23 mouse cellular contexts compared by ENCODE assay signal in genomic region chr2:115920336-115920951, GRCm38 (mm10).
DNase-seq lines count a peak whose midpoint lies in the region; ATAC-seq lines count a peak whose summit lies in the region.
"Had no signal": no experiment of that assay in that cellular context is flagged by ENCODE, and none has a peak within 500 bp of the region (broad histone marks: within the 10 kb centered on the region; RNA-seq: fewer than 3 reads in every experiment).

No protein-coding gene starts in this region.

- no peaks in the 10 kb centered on the region for H3K27me3 ChIP-seq in hindbrain, embryonic 11.5 days (ENCODE audit: control insufficient read depth, insufficient read depth, low read length)
- H3K27me3 ChIP-seq in hindbrain, embryonic 10.5 days (ENCODE audit: insufficient read depth, poor library complexity, severe bottlenecking): no peaks in the 10 kb centered on the region
- H3K27me3 ChIP-seq in forebrain, embryonic 15.5 days: no peaks in the 10 kb centered on the region
- H3K27me3 ChIP-seq in hindbrain, embryonic 14.5 days (ENCODE audit: control insufficient read depth, insufficient read depth, low read length): no peaks in the 10 kb centered on the region
- H3K27me3 ChIP-seq in midbrain, embryonic 15.5 days (replicated peaks): no peaks in the 10 kb centered on the region
- H3K27me3 ChIP-seq: heart, embryonic 12.5 days; kidney, embryonic 15.5 days; liver, embryonic 12.5 days; neural tube, embryonic 12.5 days had no signal

- no peak for ATAC-seq in hindbrain, embryonic 11.5 days (ENCODE audit: low FRiP score)
- ATAC-seq in forebrain, embryonic 15.5 days (replicated peaks): no peak
- ATAC-seq in hindbrain, embryonic 14.5 days (ENCODE audit: low FRiP score): no peak
- ATAC-seq in midbrain, embryonic 15.5 days (replicated peaks): peak; percentile 60
- no peak for ATAC-seq in megakaryocyte, adult 5-6 weeks (ENCODE audit: poor library complexity, severe bottlenecking)
- ATAC-seq: activated CD4-positive, CD25-positive, alpha-beta regulatory T cell, adult 4 months; liver, embryonic 12.5 days had no signal

- 46% methylated on average over 5 of the region's 5 CpGs for WGBS in hindbrain, embryonic 11.5 days
- 77% methylated on average over 5 of the region's 5 CpGs for WGBS in hindbrain, embryonic 10.5 days
- 34% methylated on average over 5 of the region's 5 CpGs for WGBS in forebrain, embryonic 15.5 days
- WGBS in hindbrain, embryonic 14.5 days: 34% methylated on average over 5 of the region's 5 CpGs
- 33% methylated on average over 5 of the region's 5 CpGs for WGBS in midbrain, embryonic 15.5 days

- no peak for DNase-seq in hindbrain, embryonic 11.5 days (ENCODE audit: low spot score)
- DNase-seq in hindbrain, embryonic 10.5 days (ENCODE audit: low spot score): no peak
- DNase-seq in hindbrain, embryonic 14.5 days (ENCODE audit: low spot score): no peak
- no peak for DNase-seq in layer of hippocampus, adult 11-12 months (ENCODE audit: low spot score)
- DNase-seq: adrenal gland, adult 8-10 months; cerebellum, adult 8-10 months; gastrocnemius, postnatal 10 days; heart, postnatal 10 days; kidney, adult 11 months; kidney, postnatal 4 days; layer of hippocampus, adult 9-11 months; lung, adult 18-20 months; lung, postnatal 10 days; spleen, adult 18-20 months had no signal

- no peaks in the 10 kb centered on the region for H3K36me3 ChIP-seq in hindbrain, embryonic 11.5 days (ENCODE audit: control insufficient read depth, insufficient read depth, low read length)
- H3K36me3 ChIP-seq in hindbrain, embryonic 10.5 days: peaks cover 30% of the 10 kb centered on the region
- H3K36me3 ChIP-seq in forebrain, embryonic 15.5 days: peaks cover 7% of the 10 kb centered on the region
- H3K36me3 ChIP-seq in hindbrain, embryonic 14.5 days (replicated peaks; ENCODE audit: control insufficient read depth, insufficient read depth): peaks cover 8% of the 10 kb centered on the region; the same call in 1 of the 2 replicates
- H3K36me3 ChIP-seq in midbrain, embryonic 15.5 days (replicated peaks): no peaks in the 10 kb centered on the region
- H3K36me3 ChIP-seq: limb, embryonic 13.5 days; liver, embryonic 12.5 days; neural tube, embryonic 12.5 days had no signal

- no peaks in the 10 kb centered on the region for H3K9me3 ChIP-seq in hindbrain, embryonic 11.5 days (ENCODE audit: control insufficient read depth, low read length)
- no peaks in the 10 kb centered on the region for H3K9me3 ChIP-seq in hindbrain, embryonic 10.5 days
- no peaks in the 10 kb centered on the region for H3K9me3 ChIP-seq in forebrain, embryonic 15.5 days
- H3K9me3 ChIP-seq in hindbrain, embryonic 14.5 days (ENCODE audit: control insufficient read depth, low read length): no peaks in the 10 kb centered on the region
- H3K9me3 ChIP-seq in midbrain, embryonic 15.5 days: no peaks in the 10 kb centered on the region
- H3K9me3 ChIP-seq: heart, embryonic 12.5 days; kidney, embryonic 15.5 days; limb, embryonic 13.5 days; liver, embryonic 12.5 days; neural tube, embryonic 12.5 days had no signal

- no peak overlapping the region for H3K4me2 ChIP-seq in hindbrain, embryonic 11.5 days (replicated peaks; ENCODE audit: low read depth, low read length)
- H3K4me2 ChIP-seq in forebrain, embryonic 15.5 days (replicated peaks): no peak overlapping the region
- no peak overlapping the region for H3K4me2 ChIP-seq in hindbrain, embryonic 14.5 days (replicated peaks)
- H3K4me2 ChIP-seq in midbrain, embryonic 15.5 days: no peak overlapping the region
- H3K4me2 ChIP-seq: heart, embryonic 12.5 days; kidney, embryonic 15.5 days; limb, embryonic 13.5 days; liver, embryonic 12.5 days; neural tube, embryonic 12.5 days had no signal

- H3K27ac ChIP-seq in hindbrain, embryonic 11.5 days (ENCODE audit: low read depth, low read length): peak overlapping the region; percentile 19; the same call in 1 of the 2 replicates
- H3K27ac ChIP-seq in hindbrain, embryonic 10.5 days: no peak overlapping the region
- H3K27ac ChIP-seq in forebrain, embryonic 15.5 days (replicated peaks): peak overlapping the region; percentile 74
- peak overlapping the region; percentile 10 for H3K27ac ChIP-seq in hindbrain, embryonic 14.5 days
- peak overlapping the region; percentile 53; the same call in 1 of the 2 replicates for H3K27ac ChIP-seq in midbrain, embryonic 15.5 days
- H3K27ac ChIP-seq: kidney, embryonic 15.5 days; limb, embryonic 13.5 days; liver, embryonic 12.5 days; neural tube, embryonic 12.5 days had no signal

- H3K9ac ChIP-seq in hindbrain, embryonic 11.5 days (ENCODE audit: low read depth, low read length): no peak overlapping the region
- H3K9ac ChIP-seq in forebrain, embryonic 15.5 days (replicated peaks): no peak overlapping the region
- H3K9ac ChIP-seq in hindbrain, embryonic 14.5 days: 0 out of 2 replicates have a peak overlapping the region, but pooled peaks have one; percentile 10
- no peak overlapping the region for H3K9ac ChIP-seq in midbrain, embryonic 15.5 days
- H3K9ac ChIP-seq: heart, embryonic 12.5 days; kidney, embryonic 15.5 days; limb, embryonic 13.5 days; liver, embryonic 12.5 days; neural tube, embryonic 12.5 days had no signal

- H3K4me3 ChIP-seq in hindbrain, embryonic 11.5 days (ENCODE audit: low read depth, low read length): no peak overlapping the region
- no peak overlapping the region for H3K4me3 ChIP-seq in hindbrain, embryonic 10.5 days
- H3K4me3 ChIP-seq in forebrain, embryonic 15.5 days: no peak overlapping the region
- H3K4me3 ChIP-seq in hindbrain, embryonic 14.5 days (replicated peaks; ENCODE audit: low read length): no peak overlapping the region
- no peak overlapping the region for H3K4me3 ChIP-seq in midbrain, embryonic 15.5 days
- H3K4me3 ChIP-seq: heart, embryonic 12.5 days; kidney, embryonic 15.5 days; limb, embryonic 13.5 days; liver, embryonic 12.5 days; neural tube, embryonic 12.5 days had no signal

- 0 out of 2 replicates have a peak, but pooled peaks cover 4% of the 10 kb centered on the region for H3K4me1 ChIP-seq in hindbrain, embryonic 11.5 days (replicated peaks; ENCODE audit: control insufficient read depth, insufficient read depth, low read length)
- peaks cover 56% of the 10 kb centered on the region for H3K4me1 ChIP-seq in hindbrain, embryonic 10.5 days (replicated peaks)
- H3K4me1 ChIP-seq in forebrain, embryonic 15.5 days: peaks cover 56% of the 10 kb centered on the region
- H3K4me1 ChIP-seq in hindbrain, embryonic 14.5 days (replicated peaks; ENCODE audit: control insufficient read depth, insufficient read depth, low read length): peaks cover 23% of the 10 kb centered on the region; the same call in 1 of the 2 replicates
- H3K4me1 ChIP-seq in midbrain, embryonic 15.5 days: peaks cover 13% of the 10 kb centered on the region
